Mouse (Mus musculus) embryonic facial prominence, embryonic 12.5 days (tissue): ENCODE measurements around the gene Ppp1cc. TPM values are rescaled to one million over a fixed set of nuclear protein-coding genes. Genes with fewer than 3 reads are reported as not detected.
"Not testable (repeated sequence)": the region's sequence is repeated elsewhere in the genome, so short reads cannot be mapped to it uniquely, and the experiment has no call there.

Experiments
- ATAC-seq: fragments of 200-750 bp; cut with Nextera tagmentation; 2 replicates; pipeline ENCODE4 v1.8.0; 2017; ENCODE audit not compliant: insufficient number of reproducible peaks, insufficient read depth, low FRiP score, low TSS enrichment
- H3K27ac ChIP-seq: fragments of 300-500 bp; sonication (generic); 2 replicates; pipeline ENCODE4 v1.5.1; 2016; ENCODE audit warnings: mild to moderate bottlenecking
- H3K27me3 ChIP-seq: fragments of 300-500 bp; sonication (generic); 2 replicates; pipeline ENCODE4 v1.6.1; 2016; ENCODE audit warnings: mild to moderate bottlenecking, moderate library complexity
- H3K36me3 ChIP-seq: fragments of 300-500 bp; sonication (generic); 2 replicates; pipeline ENCODE4 v1.6.1; 2016; ENCODE audit warnings: mild to moderate bottlenecking
- H3K4me1 ChIP-seq: fragments of 300-500 bp; sonication (generic); 2 replicates; pipeline ENCODE4 v1.6.1; 2016
- H3K4me2 ChIP-seq: fragments of 300-500 bp; sonication (generic); replicated peaks from 2 replicates; pipeline ENCODE4 v1.6.1; 2016; ENCODE audit warnings: mild to moderate bottlenecking, moderate library complexity
- H3K4me3 ChIP-seq: fragments of 300-500 bp; sonication (generic); 2 replicates; pipeline ENCODE4 v1.5.1; 2016; ENCODE audit warnings: mild to moderate bottlenecking
- H3K9ac ChIP-seq: fragments of 300-500 bp; sonication (generic); 2 replicates; pipeline ENCODE4 v1.6.1; 2016; ENCODE audit warnings: mild to moderate bottlenecking, moderate library complexity
- H3K9me3 ChIP-seq: fragments of 300-500 bp; sonication (generic); 2 replicates; pipeline ENCODE4 v1.6.1; 2016; ENCODE audit warnings: mild to moderate bottlenecking, moderate library complexity
- WGBS: fragments of 180-500 bp; shearing (Covaris S2); methylation state at CpG from one replicate; pipeline ENCODE4 v1.1.7; 2016; 5-methylcytosine and 5-hydroxymethylcytosine counted together
- polyA plus RNA-seq: library from polyadenylated mRNA; unstranded; fragments of >200 nt; fragmentation: Nextera tagmentation; extraction: Ambion mirVana; gene quantifications from 2 replicates; pipeline ENCODE4 v1.2.1, GENCODE M21; 2016

Ppp1cc gene
- polyA plus RNA-seq, 1 experiment from 2014 or later: 312 TPM

DNA sequence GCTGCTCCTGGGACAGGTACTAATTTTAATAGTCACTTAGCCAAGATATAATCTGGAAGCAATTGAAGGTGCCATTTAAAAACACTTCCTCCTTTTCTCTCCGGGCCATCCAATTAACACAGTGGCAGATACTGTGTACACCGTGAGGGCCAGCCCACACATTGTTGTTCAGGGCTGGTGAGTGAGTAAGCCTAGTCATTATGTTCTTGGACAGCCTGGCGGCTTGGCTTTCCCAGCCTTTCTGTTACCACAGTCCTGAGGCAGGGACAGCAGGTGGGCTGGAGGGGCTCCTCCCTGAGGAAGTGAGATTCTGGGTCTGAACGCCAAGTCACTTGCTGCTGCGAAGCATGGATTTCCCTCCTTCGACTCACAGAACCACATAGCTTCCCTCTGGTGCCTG is 21.6 kb downstream of the Ppp1cc start:
- H3K9ac ChIP-seq: no peak overlapping the region
- H3K27ac ChIP-seq: no peak overlapping the region
- 59% methylated on average over 6 of the region's 6 CpGs for WGBS
- no peak overlapping the region for H3K4me2 ChIP-seq
- H3K9me3 ChIP-seq: no peaks in the 10 kb centered on the region
- H3K4me1 ChIP-seq: no peaks in the 10 kb centered on the region
- H3K36me3 ChIP-seq: peaks cover 25% of the 10 kb centered on the region
- no peak for ATAC-seq
- H3K4me3 ChIP-seq: no peak overlapping the region
- no peaks in the 10 kb centered on the region for H3K27me3 ChIP-seq

DNA sequence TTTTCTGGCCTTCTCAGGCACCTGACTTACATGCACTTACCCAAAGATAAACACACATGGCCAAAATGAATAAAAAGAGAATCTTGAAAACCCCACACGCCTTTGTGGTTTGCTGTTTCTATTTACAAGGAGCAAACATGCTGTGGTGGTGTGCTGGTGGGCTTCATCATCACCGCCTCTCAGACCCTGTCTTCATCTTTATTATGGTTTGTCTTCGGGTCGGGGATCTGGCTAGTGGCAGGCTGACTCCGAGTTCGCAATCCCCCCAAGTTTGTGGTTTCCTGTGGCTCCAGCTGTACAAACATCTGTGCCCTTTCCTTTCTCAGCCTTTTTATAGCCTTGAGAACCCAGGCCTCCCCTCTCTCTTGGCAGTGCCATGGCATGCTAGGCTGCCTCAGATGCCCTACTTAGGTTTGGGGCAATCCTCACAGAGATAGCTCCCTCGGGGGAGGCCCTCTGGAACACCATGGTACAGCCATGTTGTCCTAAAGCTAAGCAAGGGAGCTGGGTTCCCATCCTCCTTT is 26.3 kb downstream of the Ppp1cc start:
- 83% methylated on average over 7 of the region's 7 CpGs for WGBS
- ATAC-seq: no peak
- H3K4me2 ChIP-seq: no peak overlapping the region

DNA sequence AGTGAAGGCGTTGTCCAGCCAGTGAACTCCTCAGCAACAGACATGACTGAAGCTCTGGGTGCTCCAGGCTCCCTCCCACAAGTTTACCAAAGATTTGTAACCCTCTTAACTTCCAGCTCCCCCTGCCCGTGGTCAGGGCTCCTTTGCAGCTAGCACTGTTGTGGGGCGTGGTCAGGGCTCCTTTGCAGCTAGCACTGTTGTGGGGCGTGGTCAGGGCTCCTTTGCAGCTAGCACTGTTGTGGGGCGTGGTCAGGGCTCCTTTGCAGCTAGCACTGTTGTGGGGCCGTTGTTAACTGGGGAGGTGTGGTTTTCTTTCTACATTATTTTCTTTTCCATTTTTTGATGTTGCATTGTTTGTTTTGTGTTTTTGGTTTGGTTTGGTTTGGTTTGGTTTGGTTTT is 26.8 kb downstream of the Ppp1cc start:
- H3K9ac ChIP-seq, H3K27me3 ChIP-seq, H3K4me3 ChIP-seq, ATAC-seq, H3K4me1 ChIP-seq, H3K36me3 ChIP-seq, H3K27ac ChIP-seq, H3K9me3 ChIP-seq, H3K4me2 ChIP-seq: not testable (repeated sequence)
- 95% methylated on average over 6 of the region's 6 CpGs for WGBS

More for the DNA sequence above, 26.3 kb downstream of the Ppp1cc start:
- Histone ChIP-seq H3K27ac (no peak overlapping the region), H3K4me1 (no peaks in the 10 kb centered on the region), H3K9ac (no peak overlapping the region), H3K36me3 (0 out of 2 replicates have a peak, but pooled peaks cover 3% of the 10 kb centered on the region), H3K4me3 (no peak overlapping the region), H3K9me3 (no peaks in the 10 kb centered on the region), H3K27me3 (no peaks in the 10 kb centered on the region)

DNA sequence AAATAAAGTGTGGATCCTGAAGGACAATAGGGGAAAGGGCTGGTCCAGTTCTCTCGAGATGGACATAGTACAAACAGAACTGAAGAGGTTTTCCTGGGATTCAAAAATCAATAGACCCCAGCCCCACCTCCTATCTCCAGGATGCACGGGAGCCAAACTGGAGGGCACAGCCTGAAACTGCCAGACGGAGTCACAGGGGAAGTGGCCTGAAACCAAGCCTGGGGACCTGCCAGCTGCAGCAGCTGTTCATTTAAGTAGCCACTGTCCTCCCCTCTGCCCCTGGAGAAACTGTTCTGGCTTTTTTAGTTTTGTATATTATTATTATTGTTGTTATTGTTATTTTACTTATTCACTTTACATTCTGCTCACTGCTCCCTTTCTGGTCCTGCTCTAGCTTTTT is 31.0 kb downstream of the Ppp1cc start:
- no peak overlapping the region for H3K27ac ChIP-seq
- H3K9ac ChIP-seq: no peak overlapping the region
- no peaks in the 10 kb centered on the region for H3K36me3 ChIP-seq
- no peak for ATAC-seq
- no peaks in the 10 kb centered on the region for H3K4me1 ChIP-seq
- no peak overlapping the region for H3K4me2 ChIP-seq
- no peaks in the 10 kb centered on the region for H3K27me3 ChIP-seq
- no peak overlapping the region for H3K4me3 ChIP-seq
- H3K9me3 ChIP-seq: no peaks in the 10 kb centered on the region
- 52% methylated on average over 3 of the region's 3 CpGs for WGBS

DNA sequence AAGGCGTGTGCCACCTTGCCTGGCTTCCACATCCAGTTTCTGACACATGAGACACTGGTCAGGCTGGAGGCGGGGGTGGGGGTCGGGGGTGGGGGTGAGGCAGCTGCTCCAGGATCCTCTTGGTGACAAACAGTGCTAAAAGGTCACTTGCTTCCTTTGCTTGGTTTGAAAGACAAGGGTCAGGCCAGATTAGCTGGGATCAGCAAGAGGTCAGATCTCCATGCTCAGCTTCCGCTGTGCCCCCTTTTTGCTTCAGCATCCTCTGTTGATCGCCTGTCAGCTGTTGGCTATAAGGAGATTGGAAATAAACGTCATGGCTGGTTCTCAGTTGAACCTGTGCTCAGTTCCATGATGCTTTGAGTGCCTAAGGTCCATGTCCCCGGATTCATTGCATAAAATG is 32.4 kb downstream of the Ppp1cc start:
- no peak for ATAC-seq
- Histone ChIP-seq H3K36me3 (no peaks in the 10 kb centered on the region), H3K4me1 (no peaks in the 10 kb centered on the region), H3K9ac (no peak overlapping the region), H3K27ac (no peak overlapping the region), H3K9me3 (no peaks in the 10 kb centered on the region), H3K4me2 (no peak overlapping the region), H3K27me3 (no peaks in the 10 kb centered on the region), H3K4me3 (no peak overlapping the region)
- WGBS: 49% methylated on average over 7 of the region's 7 CpGs

DNA sequence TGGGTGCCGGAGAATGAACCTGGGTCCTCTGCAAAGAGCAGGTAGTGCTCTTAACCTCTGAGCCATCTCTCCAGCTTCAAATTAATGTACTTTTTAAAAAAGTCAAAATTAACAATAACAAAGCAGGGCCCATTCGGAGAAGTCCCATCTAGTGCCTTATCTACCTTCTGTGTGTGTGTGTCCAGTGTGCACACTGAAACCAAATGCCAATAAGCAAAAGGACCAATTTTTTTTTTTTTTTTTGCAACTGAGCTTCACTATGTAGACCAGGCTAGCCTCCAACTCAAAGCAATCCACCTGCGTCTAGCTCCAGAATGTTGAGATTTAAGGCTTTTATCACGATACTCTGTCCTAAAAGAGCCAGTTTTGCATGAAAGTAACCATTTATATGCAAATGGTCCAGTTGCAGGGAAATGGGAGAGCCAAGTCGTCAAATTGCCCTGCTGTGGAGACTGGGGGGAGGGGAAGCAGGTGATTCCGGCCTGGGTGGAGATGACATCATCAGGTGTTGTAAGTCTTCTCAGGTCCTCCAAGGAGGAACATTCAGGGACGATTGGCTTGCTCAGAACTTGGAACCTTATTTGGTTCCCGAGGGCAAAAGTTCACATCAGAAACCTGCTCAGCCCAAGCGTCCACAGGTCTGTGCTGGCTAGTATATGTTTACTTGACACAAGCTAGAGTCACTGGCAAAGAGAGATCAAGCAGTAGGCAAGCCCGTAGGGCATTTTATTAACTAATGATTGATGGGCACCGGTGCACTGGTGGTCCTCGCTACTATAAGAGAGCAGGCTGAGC is 33.4 kb downstream of the Ppp1cc start:
- Histone ChIP-seq H3K4me2 (no peak overlapping the region), H3K4me3 (no peak overlapping the region), H3K9ac (no peak overlapping the region), H3K27me3 (no peaks in the 10 kb centered on the region), H3K4me1 (no peaks in the 10 kb centered on the region), H3K9me3 (no peaks in the 10 kb centered on the region), H3K27ac (no peak overlapping the region), H3K36me3 (no peaks in the 10 kb centered on the region)
- 81% methylated on average over 12 of the region's 12 CpGs for WGBS
- no peak for ATAC-seq

DNA sequence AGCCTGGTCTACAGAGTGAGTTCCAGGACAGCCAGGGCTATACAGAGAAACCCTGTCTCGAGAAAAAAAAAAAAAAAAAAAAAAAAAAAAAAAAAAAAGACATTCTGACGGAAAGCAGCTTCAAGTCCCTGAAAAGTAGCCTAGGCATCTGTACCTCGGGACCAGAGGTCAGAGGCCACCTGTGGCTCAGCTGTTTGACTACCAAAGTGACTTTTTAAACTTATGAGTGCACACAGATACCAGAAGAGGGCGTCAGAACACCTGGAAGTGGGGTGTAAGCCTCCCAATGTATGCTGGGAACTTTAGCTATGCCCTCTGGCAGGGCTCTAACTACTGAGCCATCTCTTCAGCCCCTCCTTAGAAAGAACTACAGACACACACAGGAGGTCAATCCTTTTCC is 34.3 kb downstream of the Ppp1cc start:
- Histone ChIP-seq H3K27me3 (no peaks in the 10 kb centered on the region), H3K9ac (no peak overlapping the region), H3K36me3 (no peaks in the 10 kb centered on the region), H3K9me3 (no peaks in the 10 kb centered on the region), H3K4me3 (no peak overlapping the region), H3K4me2 (no peak overlapping the region), H3K4me1 (no peaks in the 10 kb centered on the region), H3K27ac (no peak overlapping the region)
- 38% methylated on average over 3 of the region's 4 CpGs for WGBS
- no peak for ATAC-seq

DNA sequence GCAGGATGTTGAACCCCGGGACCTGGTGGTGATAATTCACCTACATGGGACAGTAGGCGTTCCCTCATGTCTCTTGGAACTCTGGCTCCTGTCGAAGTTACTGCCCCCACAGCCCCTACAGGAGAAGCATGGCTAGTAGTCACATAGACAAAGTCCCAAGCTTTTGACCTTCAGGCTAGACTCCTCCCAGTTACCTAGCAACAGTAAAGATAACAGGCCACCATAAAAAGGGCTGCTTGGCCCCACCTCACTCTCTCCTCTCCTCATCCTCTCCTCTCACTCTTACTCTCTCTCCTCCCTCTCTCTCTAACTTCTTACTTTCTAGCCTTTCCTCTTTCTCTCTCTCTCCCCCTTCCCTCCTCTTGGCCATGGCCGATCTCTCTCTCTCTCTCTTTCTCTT is 42.8 kb downstream of the Ppp1cc start:
- Histone ChIP-seq H3K4me1 (no peaks in the 10 kb centered on the region), H3K9me3 (no peaks in the 10 kb centered on the region), H3K4me3 (no peak overlapping the region), H3K9ac (no peak overlapping the region), H3K27ac (no peak overlapping the region), H3K4me2 (no peak overlapping the region), H3K36me3 (no peaks in the 10 kb centered on the region), H3K27me3 (no peaks in the 10 kb centered on the region)
- no peak for ATAC-seq
- WGBS: 88% methylated on average over 4 of the region's 4 CpGs

DNA sequence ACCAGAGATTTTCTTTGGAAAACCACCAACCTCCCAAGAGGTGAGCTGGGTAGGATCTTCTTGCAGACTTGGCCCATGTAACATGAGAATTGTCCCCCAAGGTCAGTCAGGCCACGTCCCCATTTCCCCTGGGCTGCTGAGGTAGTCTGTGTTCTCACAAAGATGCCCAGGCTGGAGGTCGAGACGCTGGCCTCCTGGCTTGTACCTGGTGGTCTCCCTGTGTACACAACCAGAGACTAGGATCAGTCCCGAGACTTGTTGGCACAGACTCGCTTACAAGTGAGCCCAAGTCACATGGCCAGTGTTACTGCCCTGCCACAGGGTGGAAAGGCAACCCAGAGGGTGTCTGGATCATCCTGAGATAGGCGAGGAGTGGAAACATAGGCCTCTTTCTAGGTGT is 43.8 kb downstream of the Ppp1cc start:
- Histone ChIP-seq H3K9me3 (no peaks in the 10 kb centered on the region), H3K4me1 (no peaks in the 10 kb centered on the region), H3K27ac (no peak overlapping the region), H3K27me3 (no peaks in the 10 kb centered on the region), H3K9ac (no peak overlapping the region), H3K36me3 (no peaks in the 10 kb centered on the region), H3K4me2 (no peak overlapping the region), H3K4me3 (no peak overlapping the region)
- WGBS: 88% methylated on average over 6 of the region's 6 CpGs
- no peak for ATAC-seq

DNA sequence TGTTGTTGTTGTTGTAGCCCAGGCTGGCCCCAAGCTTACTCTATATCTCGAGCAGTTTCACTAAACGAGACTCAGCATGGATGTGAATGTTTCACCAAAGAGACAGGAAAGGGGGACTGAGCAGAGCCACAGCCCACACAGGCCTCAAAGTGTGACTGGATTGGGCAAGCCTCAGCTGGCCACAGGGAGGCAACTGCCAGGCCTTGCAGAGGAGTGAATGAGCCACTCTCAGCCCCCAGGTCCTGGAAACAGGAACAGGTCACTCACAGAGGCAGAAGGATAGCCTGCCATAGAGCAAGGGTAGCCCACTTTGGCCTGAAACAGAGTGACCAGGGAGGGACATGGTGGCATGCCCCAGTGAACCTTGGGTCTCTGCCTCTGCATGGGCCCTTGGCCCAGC is 46.1 kb downstream of the Ppp1cc start:
- no peak for ATAC-seq
- peaks cover 4% of the 10 kb centered on the region for H3K4me1 ChIP-seq
- no peak overlapping the region for H3K27ac ChIP-seq
- H3K9ac ChIP-seq: no peak overlapping the region
- H3K27me3 ChIP-seq: no peaks in the 10 kb centered on the region
- H3K9me3 ChIP-seq: no peaks in the 10 kb centered on the region
- WGBS: 70% methylated on average over 2 of the region's 2 CpGs
- no peak overlapping the region for H3K4me2 ChIP-seq
- no peaks in the 10 kb centered on the region for H3K36me3 ChIP-seq
- no peak overlapping the region for H3K4me3 ChIP-seq

DNA sequence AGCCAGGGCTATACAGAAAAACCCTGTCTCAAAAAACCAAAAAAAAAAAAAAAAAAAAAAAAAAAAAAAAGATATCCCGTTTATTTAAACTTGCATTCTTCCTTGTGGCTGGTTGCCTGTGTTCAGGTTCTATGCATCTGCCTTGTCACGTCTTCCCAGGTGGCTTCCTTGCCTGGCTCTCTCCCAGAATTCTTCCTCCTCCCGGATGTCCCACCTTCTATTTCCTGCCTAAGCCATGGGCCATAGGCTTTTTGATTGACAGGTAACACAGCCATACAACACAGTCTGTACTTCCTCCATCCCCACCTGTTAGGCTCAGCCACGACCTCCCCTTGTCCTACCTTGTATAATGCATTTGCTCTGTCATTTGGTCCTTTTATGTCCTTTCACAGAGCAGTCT is 48.4 kb downstream of the Ppp1cc start, which contains the start of gene Hvcn1:
Gene Hvcn1 (plus strand): TSS at position 330 of the 400 bp plus-strand sequence.
- Histone ChIP-seq H3K36me3 (no peaks in the 10 kb centered on the region), H3K9ac (no peak within 1 kb of the TSS), H3K4me1 (peaks cover 16% of the 10 kb centered on the region), H3K27me3 (no peaks in the 10 kb centered on the region), H3K9me3 (no peaks in the 10 kb centered on the region), H3K4me2 (no peak within 1 kb of the TSS), H3K27ac (no peak within 1 kb of the TSS), H3K4me3 (no peak within 1 kb of the TSS)
- 75% methylated on average over 4 of the region's 4 CpGs for WGBS
- no peak for ATAC-seq

DNA sequence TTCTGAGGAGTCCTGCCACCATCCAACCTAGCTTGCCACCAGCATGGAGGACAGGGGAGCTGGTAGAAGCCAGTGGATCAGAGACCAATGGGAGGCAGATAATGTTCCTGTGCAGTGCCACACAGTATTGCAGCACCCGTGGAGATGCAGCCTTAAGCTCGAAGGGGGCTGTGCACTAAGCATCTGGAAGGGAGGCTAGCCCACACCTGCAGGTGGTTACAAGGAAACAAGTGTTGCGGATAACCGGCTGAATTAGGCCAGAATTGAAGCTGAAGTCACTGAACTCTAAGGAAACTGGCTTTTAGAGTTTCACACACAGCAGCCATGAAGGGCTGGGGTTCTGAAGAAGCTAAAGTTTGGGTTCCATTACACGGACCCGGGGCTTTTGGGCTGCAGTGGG is 50.8 kb downstream of the Ppp1cc start:
- H3K4me1 ChIP-seq: peaks cover 16% of the 10 kb centered on the region
- H3K9me3 ChIP-seq: no peaks in the 10 kb centered on the region
- 27% methylated on average over 6 of the region's 6 CpGs for WGBS
- no peak overlapping the region for H3K4me3 ChIP-seq
- H3K27ac ChIP-seq: peak overlapping the region; percentile 70
- H3K36me3 ChIP-seq: no peaks in the 10 kb centered on the region
- no peak for ATAC-seq
- H3K9ac ChIP-seq: no peak overlapping the region
- H3K27me3 ChIP-seq: no peaks in the 10 kb centered on the region
- H3K4me2 ChIP-seq: peak overlapping the region; percentile 60
